Mouse (Mus musculus) lung, adult 18-20 months (tissue): ENCODE data around the gene Higd1b.

Experiments used
- DNase-seq, 2 experiments: peaks; one replicate each; pipeline ENCODE4 v3.0.0; 2022; ENCODE audit warnings: mixed read lengths in 2 of 2

Higd1b gene

GRCm38 (mm10) chr11:102838616-102839150, 3.0 kb downstream of the Higd1b start:
- no peak for DNase-seq

- DNase-seq = no peak
Observed at GRCm38 (mm10) chr11:102845926-102846325, 10.3 kb downstream of the Higd1b start.

DNA sequence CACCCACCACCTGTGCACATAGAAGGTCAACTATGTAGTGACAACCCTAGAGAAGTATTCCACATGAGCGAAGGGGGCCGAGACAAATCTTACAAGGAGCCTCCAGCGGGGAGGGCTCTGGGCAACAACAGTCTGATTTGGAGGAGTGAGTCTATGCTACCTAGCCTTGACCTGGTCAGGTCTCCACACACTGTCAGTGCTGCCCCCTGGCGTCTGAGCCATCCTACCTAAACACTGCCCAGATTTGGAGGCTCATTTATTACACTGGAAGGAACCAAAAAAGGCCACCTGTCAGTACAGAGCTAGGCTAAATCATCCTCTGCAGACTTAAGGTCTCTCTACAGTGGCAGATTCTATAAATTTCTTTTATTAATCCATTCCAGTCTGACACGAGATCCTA, 16.2 kb downstream of the Higd1b start:
- peak; percentile 48 for DNase-seq

DNA sequence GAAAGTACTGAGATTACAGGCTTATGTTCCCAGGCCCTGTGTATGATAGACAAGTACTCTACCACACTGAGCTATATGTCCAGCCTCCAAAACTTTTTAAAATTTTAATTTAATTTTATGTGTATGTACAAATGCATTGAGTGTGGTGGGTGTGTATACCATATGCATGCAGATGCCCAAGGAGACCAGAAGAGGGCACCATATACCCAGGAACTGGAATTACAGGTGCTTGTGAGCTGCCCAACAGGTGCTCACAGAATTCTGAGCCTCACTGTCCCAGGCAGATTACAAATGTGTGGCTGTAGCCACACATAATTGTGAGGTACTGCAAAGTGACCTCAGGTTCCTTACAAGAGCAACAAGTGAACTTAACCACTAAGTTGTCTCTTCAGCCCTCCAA, 18.1 kb downstream of the Higd1b start:
- DNase-seq = no peak

GRCm38 (mm10) chr11:102855941-102856340, 20.3 kb downstream of the Higd1b start:
- no peak for DNase-seq

GRCm38 (mm10) chr11:102858951-102859350, 23.3 kb downstream of the Higd1b start:
- DNase-seq = no peak

DNA sequence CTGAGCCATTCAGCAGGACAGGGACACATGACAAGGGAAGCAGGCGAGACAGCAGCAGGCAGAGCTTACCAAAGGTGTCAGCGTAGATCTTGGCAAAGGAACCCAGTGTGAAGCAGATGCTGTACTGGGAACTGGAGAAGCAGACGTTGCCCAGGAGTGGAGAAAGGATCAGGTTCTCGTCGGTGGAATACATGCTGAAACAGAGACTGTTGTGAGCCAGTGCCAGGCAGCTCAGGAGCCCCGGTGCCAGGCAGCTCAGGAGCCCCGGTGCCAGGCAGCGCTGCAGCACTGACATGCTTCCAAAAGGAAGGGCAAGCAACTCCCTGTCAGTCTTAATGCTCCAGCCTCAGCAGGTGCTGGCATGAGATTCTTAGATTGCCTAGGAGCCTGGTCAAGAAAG, 24.3 kb downstream of the Higd1b start:
- no peak for DNase-seq

DNA sequence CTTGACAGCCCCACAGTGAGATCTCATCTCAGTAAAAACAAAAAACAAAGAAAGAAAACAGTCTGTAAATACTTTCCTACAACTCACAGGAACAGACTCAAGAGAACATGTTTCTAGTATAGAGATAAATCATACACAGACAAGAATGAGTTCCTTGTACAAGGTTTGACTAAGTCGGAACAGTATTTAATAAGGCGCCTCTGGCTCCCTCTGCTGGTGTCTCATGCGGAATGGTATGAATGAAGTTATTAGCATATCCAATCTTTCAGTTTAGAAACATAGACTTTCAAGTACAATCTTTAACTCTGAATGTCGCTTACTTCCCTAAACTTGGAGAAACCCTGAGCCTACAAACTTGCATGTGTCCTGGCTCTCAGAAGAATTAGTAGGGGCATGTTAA, 28.6 kb downstream of the Higd1b start:
- DNase-seq = peak; percentile 42 to 54

GRCm38 (mm10) chr11:102874801-102875334, 39.2 kb downstream of the Higd1b start:
- DNase-seq = no peak

DNA sequence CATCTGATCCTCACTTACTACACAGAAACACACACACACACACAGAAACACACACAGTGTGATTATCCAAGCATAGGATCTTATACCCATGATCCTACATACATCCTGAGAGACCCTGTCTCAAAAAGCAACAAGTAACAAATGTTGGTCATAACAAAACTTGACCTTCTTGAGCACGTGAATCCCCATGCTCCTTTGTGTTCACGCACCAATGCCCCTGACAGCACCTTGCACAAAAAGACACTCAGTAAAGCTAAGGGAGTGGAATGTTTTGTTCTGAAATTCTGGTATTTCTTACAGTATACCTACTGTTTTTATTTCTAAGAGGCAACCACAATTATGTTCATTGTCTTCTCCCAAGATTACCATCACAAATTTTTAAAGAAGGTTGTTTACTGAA, 43.9 kb downstream of the Higd1b start:
- no peak for DNase-seq

GRCm38 (mm10) chr11:102880585-102881313, 45.1 kb downstream of the Higd1b start, which contains the start of the genes Eftud2 and Ccdc103:
Gene Eftud2 (minus strand): TSS chr11:102880985.
Gene Ccdc103 (plus strand): TSS chr11:102881204.
- DNase-seq = peak; percentile 90 to 93

DNA sequence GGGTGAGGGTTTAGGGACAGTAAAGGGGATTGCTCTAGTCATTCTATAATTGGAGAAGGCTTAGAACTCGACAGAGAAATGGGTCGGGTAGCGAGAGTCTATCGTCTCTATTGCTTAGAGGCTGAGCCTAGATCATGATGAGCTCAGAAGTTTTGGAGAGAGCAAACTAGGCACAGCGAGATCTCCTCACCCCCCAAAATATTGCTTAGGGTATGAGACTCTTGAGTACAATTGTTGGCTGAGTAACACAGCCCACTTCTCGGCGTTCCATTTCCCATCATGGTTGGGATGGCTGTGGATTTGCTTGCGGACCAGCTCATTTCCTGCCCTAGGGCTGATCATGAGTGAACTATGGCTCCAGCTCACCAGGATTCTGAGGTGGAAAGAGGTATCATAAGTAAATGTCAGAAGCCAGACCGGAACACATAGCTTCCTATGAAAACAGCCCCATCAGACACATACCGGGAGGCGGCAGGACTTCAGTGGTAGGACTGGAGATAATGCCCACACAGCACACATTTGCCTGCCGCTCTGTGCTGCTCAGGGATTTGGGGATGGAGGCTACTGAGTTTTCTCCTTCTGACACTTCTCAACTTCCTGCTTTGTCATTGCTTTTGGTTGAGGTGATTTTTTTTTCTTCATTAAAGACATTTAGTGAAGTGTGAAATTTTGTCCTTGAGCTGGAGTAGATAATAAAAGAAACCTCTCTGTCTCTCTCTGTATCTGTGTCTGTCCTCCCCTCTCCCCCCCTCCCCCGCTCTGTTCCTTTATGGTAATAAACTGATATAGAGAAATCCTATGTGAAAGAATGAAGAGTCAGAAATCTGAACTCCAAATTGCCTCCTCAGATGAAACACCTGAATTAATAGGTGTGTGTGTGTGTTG, 45.9 kb downstream of the Higd1b start:
- no peak for DNase-seq

- no peak for DNase-seq
Observed at GRCm38 (mm10) chr11:102884616-102885219, 49.1 kb downstream of the Higd1b start, which contains the start of gene Fam187a. Gene Fam187a (plus strand): TSS chr11:102885169.

DNA sequence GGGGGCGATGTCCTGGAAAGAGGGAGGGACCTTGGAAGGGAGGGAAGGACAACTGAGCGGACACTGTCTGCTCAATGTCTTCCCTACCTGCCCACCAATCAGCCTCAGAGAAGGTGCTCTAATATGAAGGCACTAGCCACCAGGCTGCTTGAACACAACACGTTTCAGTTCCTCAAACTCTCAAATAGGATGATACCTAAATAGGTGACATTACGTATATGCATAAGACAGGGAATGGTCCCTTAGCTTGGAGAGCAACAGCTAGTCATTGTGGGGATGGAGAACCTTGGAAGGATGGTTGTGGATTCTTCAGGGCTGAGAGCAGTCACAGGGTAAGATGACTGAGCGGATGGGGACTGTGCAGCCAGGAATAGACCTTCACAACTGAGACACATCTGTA, 51.8 kb downstream of the Higd1b start:
- DNase-seq = no peak
